Mouse (Mus musculus) adrenal gland, adult 2 months (tissue): ENCODE data around the gene Shbg. TPM values are rescaled to one million over a fixed set of nuclear protein-coding genes. Genes with fewer than 3 reads are reported as not detected.
"Not testable (repeated sequence)": the region's sequence is repeated elsewhere in the genome, so short reads cannot be mapped to it uniquely, and the experiment has no call there.

ENCODE experiments used
- DNase-seq: peaks from one replicate; pipeline ENCODE4 v3.0.0; 2021
- polyA plus RNA-seq: library from polyadenylated mRNA; depleted of rRNA; stranded (reverse); fragments of >200 nt; gene quantifications from 2 replicates; pipeline ENCODE4 v1.2.3, GENCODE M21; 2012
- total RNA-seq, 2 experiments: library from RNA; stranded (reverse); gene quantifications; 2 replicates each; pipeline ENCODE4 v1.2.3; 2021

Shbg gene
- total and polyA plus RNA-seq, 3 experiments: not detected

- DNase-seq: no peak
Measured at GRCm38 (mm10) chr11:69629802-69630201, 12.1 kb upstream of the Shbg start.

GRCm38 (mm10) chr11:69628286-69628685 lies 10.6 kb upstream of the Shbg start:
- DNase-seq: peak; percentile 79

- not testable (repeated sequence) for DNase-seq
Measured at GRCm38 (mm10) chr11:69624339-69624738, 6.6 kb upstream of the Shbg start.

- DNase-seq: no peak
Measured at GRCm38 (mm10) chr11:69623006-69623405, 5.3 kb upstream of the Shbg start.

DNA sequence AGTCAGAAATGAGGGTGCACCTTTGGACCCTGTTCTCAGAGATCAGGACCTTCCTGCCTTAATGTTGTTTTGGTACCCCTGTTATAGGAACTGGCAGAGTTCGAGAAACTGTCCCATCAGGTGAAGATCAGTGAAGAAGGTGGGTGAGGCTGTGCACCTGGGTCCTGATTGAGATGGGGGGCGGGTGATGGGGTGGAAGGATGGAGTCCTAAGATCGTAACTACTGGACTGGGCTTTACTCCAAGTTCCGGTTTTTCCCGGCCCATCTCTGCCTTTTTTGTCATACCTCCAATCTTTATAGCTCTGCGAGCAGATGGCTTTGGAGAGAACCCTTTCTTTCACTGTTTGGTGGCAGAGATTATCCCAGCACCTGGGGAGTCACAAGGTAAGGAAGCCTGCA lies 4.7 kb upstream of the Shbg start:
- DNase-seq: no peak

DNA sequence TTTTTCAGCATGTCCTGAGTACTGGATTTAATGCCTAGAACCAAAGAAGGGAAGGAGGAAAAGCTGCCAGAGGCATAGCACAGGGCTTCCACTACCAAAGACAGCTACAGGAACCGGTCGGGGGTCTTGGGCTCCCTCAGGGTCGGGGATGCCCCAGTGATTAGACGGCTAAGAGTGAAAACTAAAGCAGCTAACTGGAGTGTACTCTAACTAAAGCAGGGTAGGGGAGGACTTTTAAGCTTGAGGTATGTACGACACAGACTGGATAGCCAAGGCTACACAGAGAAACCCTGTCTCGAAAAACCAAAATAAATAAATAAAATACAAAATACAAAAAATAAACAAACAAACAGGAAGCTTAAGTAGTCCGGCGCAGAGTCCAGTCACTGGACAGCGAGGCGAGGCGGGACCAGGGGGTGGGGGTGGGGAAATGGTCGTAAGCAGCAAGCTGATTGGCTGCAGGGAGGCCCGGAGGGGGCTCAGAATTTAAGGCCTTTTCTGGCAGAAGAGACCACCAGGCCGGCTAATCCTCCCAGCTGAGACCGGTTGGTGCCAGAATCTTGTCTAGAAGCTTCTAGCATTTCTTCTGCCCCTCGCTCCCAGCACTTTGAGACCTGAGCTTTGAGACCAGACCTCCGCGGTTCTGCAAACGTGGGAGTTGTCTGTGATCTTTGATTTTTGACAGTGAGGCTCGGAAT lies 4.0 kb upstream of the Shbg start, which contains the start of gene Sat2:
TSS of gene Sat2 (plus strand) at position 454 of the 698 bp plus-strand sequence.
- peak; percentile 79 for DNase-seq

GRCm38 (mm10) chr11:69620394-69621081 lies 2.8 kb upstream of the Shbg start:
- DNase-seq: no peak

DNA sequence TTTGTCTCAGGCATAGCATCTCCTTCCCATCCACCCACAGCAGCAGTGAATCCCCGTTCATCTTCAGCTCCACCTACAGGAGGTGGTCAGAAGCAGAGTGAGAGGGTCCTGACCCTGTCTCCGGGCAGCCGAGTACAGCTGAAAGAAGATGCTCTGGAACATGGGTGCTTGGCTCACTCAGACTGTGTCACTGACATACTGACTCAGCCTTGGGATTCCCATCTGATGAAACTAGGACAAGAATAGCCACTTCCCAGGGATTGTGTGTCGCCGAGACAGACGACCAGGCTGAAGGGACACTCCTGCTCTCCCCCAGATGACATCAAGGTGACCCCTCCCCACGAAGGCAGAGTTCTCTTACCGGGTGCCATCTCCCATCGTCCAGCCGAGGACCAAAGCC lies 924 bp downstream of the Shbg start:
- DNase-seq: no peak

- not testable (repeated sequence) for DNase-seq
Measured at GRCm38 (mm10) chr11:69614257-69614588, 3.5 kb downstream of the Shbg start.

- peak; percentile 89 for DNase-seq
Measured at GRCm38 (mm10) chr11:69613553-69614256, 4.0 kb downstream of the Shbg start.

DNA sequence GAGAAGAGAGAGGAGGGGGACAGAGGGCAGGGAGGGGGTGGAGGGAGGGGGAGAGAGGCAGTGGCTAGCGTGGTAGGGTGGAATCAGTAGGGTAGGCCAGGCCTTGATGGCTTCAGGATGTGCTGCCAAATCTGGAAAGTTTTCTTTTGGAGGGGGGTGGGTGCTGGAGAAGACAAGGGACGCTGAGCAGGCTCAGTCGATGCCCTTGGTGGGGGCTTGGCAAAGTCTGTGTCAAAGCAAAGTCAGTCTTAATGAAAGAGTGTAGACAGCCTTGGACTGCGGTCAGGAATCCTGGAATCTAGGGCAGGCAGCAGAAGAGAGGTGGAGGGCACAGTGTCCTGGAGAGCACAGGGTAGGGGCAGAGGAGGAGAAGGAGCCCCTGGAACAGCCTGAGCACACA lies 6.8 kb downstream of the Shbg start:
- DNase-seq: no peak

- no peak for DNase-seq
Measured at GRCm38 (mm10) chr11:69609416-69609815, 8.3 kb downstream of the Shbg start.

GRCm38 (mm10) chr11:69608525-69608924 lies 9.2 kb downstream of the Shbg start:
- no peak for DNase-seq

DNA sequence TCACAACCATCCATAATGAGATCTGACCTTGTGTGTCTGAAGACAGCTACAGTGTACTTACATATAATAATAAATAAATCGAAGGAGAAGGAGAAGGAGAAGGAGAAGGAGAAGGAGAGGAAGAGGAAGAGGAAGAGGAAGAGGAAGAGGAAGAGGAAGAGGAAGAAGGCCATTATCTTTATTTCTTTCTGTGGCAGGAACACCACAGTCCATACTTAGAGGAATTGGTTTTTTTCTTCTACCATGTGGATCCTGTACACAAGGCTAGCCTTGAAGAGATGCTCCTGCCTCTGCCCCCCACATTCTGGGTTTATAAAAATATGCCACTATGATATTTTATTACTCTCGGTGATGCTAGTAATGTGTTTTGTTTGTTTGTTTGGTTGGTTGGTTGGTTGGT lies 10.9 kb downstream of the Shbg start:
- DNase-seq: no peak

DNA sequence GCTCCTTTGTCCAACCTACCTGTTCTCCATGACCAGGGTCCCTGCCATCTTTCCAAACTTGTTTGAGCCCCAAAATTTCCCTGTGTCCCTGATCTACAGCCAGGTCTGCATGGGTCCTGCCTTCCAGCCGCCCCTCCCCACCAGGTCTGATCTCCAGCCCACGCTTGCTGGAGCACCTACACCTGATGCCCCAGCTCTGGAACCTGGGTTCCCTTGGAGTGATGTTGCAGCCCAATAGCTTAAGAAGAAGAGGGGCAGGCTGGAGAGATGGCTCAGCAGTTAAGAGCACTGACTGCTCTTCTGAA lies 11.3 kb downstream of the Shbg start:
- DNase-seq: no peak

DNA sequence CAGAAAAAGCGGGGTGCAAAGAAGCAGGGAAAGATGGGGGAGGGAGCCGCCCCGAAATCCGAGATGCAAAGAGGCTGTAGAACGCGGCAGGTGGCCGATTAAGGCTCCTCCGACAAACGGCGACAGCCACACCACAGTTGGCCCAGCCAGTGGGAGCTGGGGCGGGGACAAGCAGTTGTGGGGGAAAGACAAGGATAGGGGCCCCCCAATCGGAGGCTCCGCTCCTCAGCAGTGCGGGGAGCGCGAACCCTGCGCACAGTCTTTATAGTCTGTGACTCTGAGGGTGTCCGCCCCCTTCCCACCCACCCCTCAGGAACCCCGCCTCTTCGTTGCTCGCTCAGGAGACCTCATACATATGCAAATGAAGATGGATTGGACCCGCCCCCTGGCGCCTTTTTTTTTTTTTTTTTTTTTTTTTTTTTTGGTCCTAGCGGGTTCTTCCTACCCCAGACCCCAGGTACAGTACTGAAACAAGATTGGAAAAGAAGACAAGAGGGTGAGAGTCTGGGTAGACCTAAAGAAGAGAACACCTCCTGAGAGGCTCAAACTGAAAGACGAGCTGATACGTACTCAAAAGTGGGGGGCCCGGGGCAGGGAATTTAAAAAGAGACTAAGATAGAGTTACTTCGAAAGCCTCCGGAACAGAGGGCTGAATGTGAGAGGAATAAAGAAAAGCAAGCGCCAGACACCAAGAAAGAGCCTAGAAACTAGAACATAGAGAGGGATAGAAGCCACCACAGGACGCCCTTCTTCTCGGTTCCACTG lies 11.8 kb downstream of the Shbg start, which contains the start of gene Atp1b2:
TSS of gene Atp1b2 (minus strand) at position 217 of the 765 bp plus-strand sequence.
- DNase-seq: peak; percentile 80

DNA sequence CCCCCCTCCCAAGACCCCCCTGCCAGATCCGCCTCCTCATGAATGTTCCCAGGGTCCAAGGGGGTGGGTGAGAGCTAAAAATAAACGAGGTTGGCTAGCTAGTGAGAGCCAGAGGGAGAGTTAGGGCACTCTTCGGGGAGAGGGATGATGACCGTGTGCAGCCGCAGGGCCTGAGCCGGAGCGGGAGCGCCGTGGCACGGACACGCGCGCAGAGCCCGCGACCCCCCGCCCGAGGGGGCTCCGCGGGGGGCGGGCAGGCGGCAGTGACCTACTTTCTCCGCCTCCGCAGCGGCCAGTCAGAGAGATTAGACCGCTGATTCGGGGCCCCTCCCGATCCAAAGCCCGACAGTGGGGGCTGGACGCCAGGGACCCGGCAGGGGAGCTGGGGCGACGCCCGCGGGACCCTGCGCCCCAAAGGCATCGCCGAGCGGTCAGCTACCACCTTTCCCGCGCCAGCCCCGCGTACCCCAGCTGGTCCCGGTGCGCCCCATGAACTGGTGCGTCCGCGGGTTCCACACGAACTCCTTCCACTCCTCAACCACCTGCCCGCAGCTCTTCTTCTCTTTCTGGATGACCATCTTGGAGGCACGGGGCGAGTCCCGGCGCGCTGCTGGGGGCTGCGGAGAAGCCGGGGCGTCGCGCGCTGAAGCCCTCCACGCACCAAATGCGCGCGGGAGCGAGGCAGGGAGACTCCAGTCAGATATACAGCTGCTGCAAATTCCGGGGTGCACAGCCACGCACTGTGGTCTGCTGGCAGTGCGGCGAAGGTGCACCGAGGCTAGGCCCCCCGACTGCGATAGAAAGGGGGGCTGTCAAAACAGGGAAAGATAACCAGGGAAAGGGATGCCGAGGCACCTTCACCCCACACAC lies 12.7 kb downstream of the Shbg start:
- DNase-seq: peak; percentile 47

- no peak for DNase-seq
Measured at GRCm38 (mm10) chr11:69604347-69604746, 13.4 kb downstream of the Shbg start.

DNA sequence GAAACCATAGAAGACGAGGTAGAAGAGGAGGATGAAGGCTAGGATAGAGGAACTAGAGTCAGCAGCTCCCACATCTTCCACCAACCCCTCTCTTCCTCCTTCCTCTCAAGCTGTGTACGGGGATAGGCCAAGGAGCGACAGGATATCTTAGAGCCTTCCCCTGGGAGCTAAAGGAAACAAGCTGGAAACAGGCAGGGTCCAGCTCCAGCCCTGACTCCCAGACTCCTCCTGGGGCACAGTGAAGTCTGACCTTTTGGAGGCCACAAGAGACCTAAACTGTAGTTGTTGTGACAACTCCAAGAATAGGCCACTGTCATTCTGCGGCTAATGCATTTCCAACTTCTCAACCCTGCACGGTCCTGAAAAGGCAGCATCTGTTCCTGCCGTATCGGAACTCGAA lies 14.2 kb downstream of the Shbg start:
- no peak for DNase-seq

- peak; percentile 55 for DNase-seq
Measured at GRCm38 (mm10) chr11:69601768-69602167, 15.9 kb downstream of the Shbg start.

- DNase-seq: peak; percentile 54
Measured at GRCm38 (mm10) chr11:69600098-69600497, 17.6 kb downstream of the Shbg start.
